Mouse (Mus musculus): ENCODE measurements around the gene Shisa6. TPM values are rescaled to one million over a fixed set of nuclear protein-coding genes. Genes with fewer than 3 reads are reported as not detected.

Gene Shisa6
- 1.3 TPM for polyA plus RNA-seq (2015; fragmentation: Illumina TruSeq; extraction: RNeasy Lipid Tissue Mini Kit (QIAGEN cat#74804); ENCODE audit: insufficient read depth, low replicate concordance)

GRCm38 (mm10) chr11:66525371-66526045, at the start of gene Shisa6:
TSS of gene Shisa6 (minus strand) at chr11:66525964.

GRCm38 (mm10) chr11:66167801-66168651, 357.7 kb downstream of the Shisa6 start, which contains the start of gene Dnah9:
TSS of gene Dnah9 (minus strand) at chr11:66168551.

All from spleen, adult 10 weeks (tissue).